8 mouse cellular contexts compared by ENCODE assay signal in the genomic region with DNA sequence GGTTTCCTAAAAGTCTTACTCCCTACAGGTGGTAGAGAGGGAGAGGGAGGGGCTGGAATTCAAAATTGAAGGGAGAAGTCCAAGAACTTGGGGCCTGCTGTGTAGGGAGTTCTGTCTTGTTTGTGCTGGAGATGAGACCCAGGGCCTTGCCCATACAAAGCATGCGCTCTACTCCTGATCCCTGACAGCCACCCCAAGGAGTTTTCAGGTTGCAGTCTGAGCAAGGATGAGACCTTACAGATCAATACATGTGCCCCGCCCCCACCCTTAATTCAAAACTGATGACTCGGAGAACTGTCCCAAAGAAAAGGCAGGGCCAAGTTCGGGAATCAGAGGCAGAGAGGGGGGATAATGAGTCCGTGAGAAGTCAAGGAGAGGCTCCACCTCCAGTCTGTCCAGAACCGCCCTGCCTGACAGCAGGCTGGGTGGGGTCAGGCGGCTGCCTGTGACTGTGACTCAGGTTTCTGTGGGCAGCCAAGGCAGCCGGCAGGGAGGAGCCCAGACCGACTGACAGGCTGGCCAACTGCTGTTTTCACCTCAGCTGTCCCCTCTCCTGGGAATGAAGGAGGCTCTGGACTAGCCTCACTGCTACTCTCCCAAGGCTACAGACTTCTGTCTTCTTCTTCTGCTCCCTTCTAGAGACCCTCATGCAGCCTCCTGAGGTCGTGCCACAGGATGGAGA. TPM values are rescaled to one million over a fixed set of nuclear protein-coding genes. Genes with fewer than 3 reads are reported as not detected.
A peak's percentile ranks its signal among the peaks of the same experiment; 100 is the strongest.
DNase-seq lines count a peak whose midpoint lies in the region; ATAC-seq and TF ChIP-seq lines count a peak whose summit lies in the region.

No protein-coding gene starts in this region.

- H3K9ac ChIP-seq in kidney, embryonic 15.5 days, result 0 out of 2 replicates have a peak overlapping the region, but pooled peaks have one; percentile 12

- TF ChIP-seq CTCF in G1E (IDR thresholded peaks at IDR 0.05; ENCODE audit: low read depth, low read length), result no peak

- peaks cover 65% of the 10 kb centered on the region for H3K4me1 ChIP-seq in G1E (ENCODE audit: insufficient read depth, low read depth, low read length)
- peaks cover 61% of the 10 kb centered on the region for H3K4me1 ChIP-seq in kidney, embryonic 15.5 days

- peak overlapping the region; percentile 56 for H3K4me2 ChIP-seq in kidney, embryonic 15.5 days

- peak overlapping the region; percentile 65; the same call in 1 of the 2 replicates for H3K4me3 ChIP-seq in G1E (ENCODE audit: low read depth, low read length)
- H3K4me3 ChIP-seq in kidney, embryonic 15.5 days (replicated peaks), result peak overlapping the region; percentile 1; the same call in 1 of the 2 replicates

- peak overlapping the region; percentile 97 for H3K27ac ChIP-seq in kidney, embryonic 15.5 days

- 4% methylated on average over 10 of the region's 10 CpGs for WGBS in kidney, embryonic 15.5 days

- peaks cover 24% of the 10 kb centered on the region for H3K36me3 ChIP-seq in G1E (replicated peaks)
- no peaks in the 10 kb centered on the region for H3K36me3 ChIP-seq in kidney, embryonic 15.5 days

- ATAC-seq in G1E (ENCODE audit: extremely low read depth, insufficient number of reproducible peaks, low FRiP score, poor library complexity, severe bottlenecking), result peak; percentile 64
- peak; percentile 50 for ATAC-seq in kidney, embryonic 15.5 days (replicated peaks; ENCODE audit: low FRiP score)

- no peaks in the 10 kb centered on the region for H3K9me3 ChIP-seq in G1E (replicated peaks)
- no peaks in the 10 kb centered on the region for H3K9me3 ChIP-seq in kidney, embryonic 15.5 days (replicated peaks)

- DNase-seq in A20 (ENCODE audit: low read depth, low spot score) (peak; percentile 77), G1E (ENCODE audit: low spot score) (peak; percentile 79)
- peak; percentile 52 to 58 for DNase-seq in cerebellum, postnatal 14 days
- DNase-seq in heart, adult 9 months (ENCODE audit: low spot score in 2 of 2), result peak; percentile 93
- DNase-seq in lung, postnatal 36 days, result peak; percentile 93
- DNase-seq in spleen, postnatal 4 days (ENCODE audit: low spot score in 2 of 2), result peak; percentile 80 to 85
- no peak for DNase-seq in layer of hippocampus, postnatal 36 days

- peaks cover 15% of the 10 kb centered on the region for H3K27me3 ChIP-seq in G1E (ENCODE audit: insufficient read depth, low read length)
- no peaks in the 10 kb centered on the region for H3K27me3 ChIP-seq in kidney, embryonic 15.5 days

RNA-seq across cellular contexts. Expression of gene Trappc3, which starts 1.5 kb away (rescaled TPM):
- total RNA-seq in G1E (2014; fragmentation: Nextera tagmentation) (47.1 and 61.2 TPM in 2 replicates), G1E (2017) (98.3 and 108 TPM in 2 replicates)
- 31.3 and 36.2 TPM in 2 replicates for polyA plus RNA-seq in G1E (2012)
- 106 and 111 TPM in 2 replicates for polyA plus RNA-seq in kidney, embryonic 15.5 days (2015; fragmentation: Nextera tagmentation; extraction: Ambion mirVana)
- total RNA-seq in layer of hippocampus, postnatal 36 days (2021), result 10 to 100 TPM; 77.9 to 83.3 TPM

RNA-seq across cellular contexts. Expression of gene Map7d1, which starts 4.5 kb away (rescaled TPM):
- total RNA-seq in G1E (2014; fragmentation: Nextera tagmentation) (9.5 and 15.2 TPM in 2 replicates), G1E (2017) (8.0 and 9.5 TPM in 2 replicates)
- 73.8 and 89.4 TPM in 2 replicates for polyA plus RNA-seq in G1E (2012)
- 39.6 and 40.7 TPM in 2 replicates for polyA plus RNA-seq in kidney, embryonic 15.5 days (2015; fragmentation: Nextera tagmentation; extraction: Ambion mirVana)
- 100 to 1,000 TPM; 245 to 249 TPM for total RNA-seq in layer of hippocampus, postnatal 36 days (2021)

RNA-seq across cellular contexts. Expression of gene Col8a2, which starts 25.9 kb away (rescaled TPM):
- total RNA-seq in G1E (2014; fragmentation: Nextera tagmentation), result not detected in 2 replicates
- 0.05 TPM in 1 of 2 replicates, not detected in the other for total RNA-seq in G1E (2017)
- polyA plus RNA-seq in G1E (2012), result not detected in 2 replicates
- 10.6 and 15.2 TPM in 2 replicates for polyA plus RNA-seq in kidney, embryonic 15.5 days (2015; fragmentation: Nextera tagmentation; extraction: Ambion mirVana)
- total RNA-seq in layer of hippocampus, postnatal 36 days (2021), result 1 to 10 TPM in 1 of 2 experiments, under 1 TPM in 1; 0.60 to 1.3 TPM

RNA-seq across cellular contexts. Expression of gene Thrap3, which starts 58.1 kb away (rescaled TPM):
- total RNA-seq in G1E (2014; fragmentation: Nextera tagmentation) (355 and 356 TPM in 2 replicates), G1E (2017) (246 and 305 TPM in 2 replicates)
- polyA plus RNA-seq in G1E (2012), result 209 and 211 TPM in 2 replicates
- polyA plus RNA-seq in kidney, embryonic 15.5 days (2015; fragmentation: Nextera tagmentation; extraction: Ambion mirVana), result 219 and 230 TPM in 2 replicates
- 100 to 1,000 TPM; 148 to 151 TPM for total RNA-seq in layer of hippocampus, postnatal 36 days (2021)

Comparison
In these comparisons a context has a peak if more than half of its experiments do, and no peak if none do; other contexts are left out.
1. DNase-seq: peak in A20 (single experiment), G1E (single experiment), cerebellum, postnatal 14 days (2 of 2), heart, adult 9 months (2 of 2), lung, postnatal 36 days (single experiment) and spleen, postnatal 4 days (2 of 2); none in layer of hippocampus, postnatal 36 days (0 of 2).
2. RNA of gene Map7d1, which starts 4.5 kb away (total RNA-seq): 245 to 249 TPM in layer of hippocampus, postnatal 36 days; 8.0 to 15.2 TPM in G1E; every median in the first group is over 10 times any median in the second.